Mouse (Mus musculus) forebrain, embryonic 10.5 days (tissue): ENCODE measurements around the gene Mogs. TPM values are rescaled to one million over a fixed set of nuclear protein-coding genes. Genes with fewer than 3 reads are reported as not detected.

Experiments
- DNase-seq: peaks from one replicate; pipeline ENCODE4 v3.0.0-alpha.2; 2017; ENCODE audit warnings: low spot score; ENCODE audit errors: extremely low spot score
- H3K27ac ChIP-seq: fragments of 300-500 bp; sonication (generic); 2 replicates; pipeline ENCODE4 v1.5.1; 2016; ENCODE audit warnings: mild to moderate bottlenecking
- H3K27me3 ChIP-seq: fragments of 300-500 bp; sonication (generic); 2 replicates; pipeline ENCODE4 v1.6.1; 2016; ENCODE audit warnings: mild to moderate bottlenecking; ENCODE audit not compliant: poor library complexity, severe bottlenecking
- H3K36me3 ChIP-seq: fragments of 300-500 bp; sonication (generic); replicated peaks from 2 replicates; pipeline ENCODE4 v1.6.1; 2016; ENCODE audit warnings: mild to moderate bottlenecking, moderate library complexity
- H3K4me1 ChIP-seq: fragments of 300-500 bp; sonication (generic); 2 replicates; pipeline ENCODE4 v1.6.1; 2016
- H3K4me3 ChIP-seq: fragments of 300-500 bp; sonication (generic); 2 replicates; pipeline ENCODE4 v1.5.1; 2016; ENCODE audit warnings: mild to moderate bottlenecking, moderate library complexity
- H3K9me3 ChIP-seq: fragments of 300-500 bp; sonication (generic); 2 replicates; pipeline ENCODE4 v1.6.1; 2016; ENCODE audit warnings: mild to moderate bottlenecking, moderate library complexity
- WGBS: fragments of 180-500 bp; shearing (Covaris S2); methylation state at CpG from one replicate; pipeline ENCODE4 v1.1.7; 2016; 5-methylcytosine and 5-hydroxymethylcytosine counted together
- polyA plus RNA-seq: library from polyadenylated mRNA; unstranded; fragments of >200 nt; fragmentation: Nextera tagmentation; extraction: Ambion mirVana; gene quantifications from 2 replicates; pipeline ENCODE4 v1.2.1, GENCODE M21; 2016

Mogs gene
- polyA plus RNA-seq, 1 experiment from 2014 or later = 32.6 TPM

DNA sequence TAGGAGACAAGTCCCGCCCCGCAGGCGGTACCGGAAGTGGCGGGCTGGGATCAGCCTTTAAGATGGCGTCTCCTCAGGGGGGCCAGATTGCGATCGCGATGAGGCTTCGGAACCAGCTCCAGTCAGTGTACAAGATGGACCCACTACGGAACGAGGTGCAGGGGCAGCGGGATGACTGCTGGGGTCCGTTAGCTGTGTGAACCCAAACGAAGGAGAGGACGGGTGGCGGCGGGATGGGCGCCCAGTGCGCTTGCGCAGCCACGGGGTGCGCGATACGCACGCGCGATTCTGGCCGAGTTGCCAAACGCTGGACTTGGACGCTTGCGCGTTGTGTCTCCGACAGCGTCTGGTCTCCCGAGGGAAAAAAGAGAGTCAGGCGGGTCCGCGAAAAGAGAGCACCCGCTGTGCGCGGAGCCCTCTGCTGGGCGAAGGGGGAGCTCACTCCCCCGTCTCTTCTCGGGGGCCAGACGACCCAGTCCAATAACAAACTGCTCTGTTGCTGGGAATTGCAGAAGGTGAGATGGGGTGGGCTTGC lies 36.9 kb upstream of the Mogs start:
- peaks cover 29% of the 10 kb centered on the region for H3K36me3 ChIP-seq
- under 1% methylated on average over 46 of the region's 46 CpGs for WGBS
- no peaks in the 10 kb centered on the region for H3K9me3 ChIP-seq
- H3K4me1 ChIP-seq = peaks cover 28% of the 10 kb centered on the region
- peak overlapping the region; percentile 96 for H3K27ac ChIP-seq
- H3K27me3 ChIP-seq = peaks cover 69% of the 10 kb centered on the region
- H3K4me3 ChIP-seq = peak overlapping the region; percentile 86
- peak; percentile 98 for DNase-seq

- WGBS = 97% methylated on average over 5 of the region's 5 CpGs
- no peak for DNase-seq
- peaks cover 41% of the 10 kb centered on the region for H3K4me1 ChIP-seq
- H3K27ac ChIP-seq = no peak overlapping the region
- H3K4me3 ChIP-seq = no peak overlapping the region
- no peaks in the 10 kb centered on the region for H3K9me3 ChIP-seq
- H3K27me3 ChIP-seq = peaks cover 69% of the 10 kb centered on the region
- peaks cover 29% of the 10 kb centered on the region for H3K36me3 ChIP-seq
Observed at GRCm38 (mm10) chr6:83080210-83080609, 35.1 kb upstream of the Mogs start.

DNA sequence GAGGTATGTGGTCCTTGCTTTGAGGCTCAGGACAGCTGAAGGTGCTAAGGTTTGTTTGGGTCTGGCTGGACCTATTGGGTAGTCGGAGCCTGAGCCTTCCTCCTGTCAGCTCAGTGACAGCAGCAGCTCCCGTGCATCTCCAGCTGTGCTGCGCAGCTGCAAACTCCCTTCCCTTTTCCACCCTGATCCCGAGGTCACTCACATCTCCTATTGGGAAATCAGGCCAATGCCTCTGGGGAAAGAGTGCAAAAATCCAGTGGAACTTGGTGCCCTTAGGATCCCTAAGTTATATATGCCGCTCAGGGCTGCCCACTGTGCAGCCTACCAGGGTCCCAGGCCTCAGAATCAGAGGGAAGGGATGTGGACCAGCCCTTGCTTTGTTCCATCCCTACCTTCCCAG lies 31.8 kb upstream of the Mogs start:
- peaks cover 57% of the 10 kb centered on the region for H3K4me1 ChIP-seq
- no peak overlapping the region for H3K27ac ChIP-seq
- peaks cover 77% of the 10 kb centered on the region for H3K27me3 ChIP-seq
- peaks cover 29% of the 10 kb centered on the region for H3K36me3 ChIP-seq
- WGBS = 10% methylated on average over 5 of the region's 5 CpGs
- no peaks in the 10 kb centered on the region for H3K9me3 ChIP-seq
- no peak for DNase-seq
- no peak overlapping the region for H3K4me3 ChIP-seq

DNA sequence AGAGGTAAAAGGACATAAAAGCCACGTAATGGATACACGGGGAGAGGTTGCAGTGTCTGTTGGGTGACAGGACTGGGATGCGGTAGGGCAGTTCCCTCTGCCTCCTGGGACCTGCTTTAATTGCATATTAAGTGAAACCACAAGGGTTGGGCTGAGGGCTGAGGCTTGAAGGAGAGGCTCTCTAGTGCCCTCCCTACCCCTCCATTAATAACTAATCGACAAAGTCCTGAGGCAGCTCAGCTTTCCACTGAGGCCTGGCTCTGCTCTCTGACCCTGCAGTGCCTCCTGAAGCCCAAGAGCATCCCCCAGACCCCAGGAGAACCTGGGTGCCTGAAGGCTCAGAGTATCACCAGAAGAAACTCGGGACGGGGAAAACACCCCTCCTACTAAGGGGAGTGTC lies 30.8 kb upstream of the Mogs start:
- H3K36me3 ChIP-seq = peaks cover 29% of the 10 kb centered on the region
- no peaks in the 10 kb centered on the region for H3K9me3 ChIP-seq
- no peak for DNase-seq
- 2% methylated on average over 6 of the region's 6 CpGs for WGBS
- no peak overlapping the region for H3K4me3 ChIP-seq
- H3K27ac ChIP-seq = no peak overlapping the region
- H3K4me1 ChIP-seq = peaks cover 48% of the 10 kb centered on the region
- H3K27me3 ChIP-seq = peaks cover 86% of the 10 kb centered on the region

GRCm38 (mm10) chr6:83086121-83087035 lies 28.9 kb upstream of the Mogs start, which contains the start of gene Lbx2:
TSS of gene Lbx2 (plus strand) at chr6:83086367.
- H3K36me3 ChIP-seq = peaks cover 12% of the 10 kb centered on the region
- H3K27me3 ChIP-seq = peaks cover 96% of the 10 kb centered on the region
- H3K4me1 ChIP-seq = peaks cover 43% of the 10 kb centered on the region
- no peak within 1 kb of the TSS for H3K27ac ChIP-seq
- 3% methylated on average over 42 of the region's 42 CpGs for WGBS
- DNase-seq = no peak
- no peaks in the 10 kb centered on the region for H3K9me3 ChIP-seq
- peak within 1 kb of the TSS; percentile 43 for H3K4me3 ChIP-seq

DNA sequence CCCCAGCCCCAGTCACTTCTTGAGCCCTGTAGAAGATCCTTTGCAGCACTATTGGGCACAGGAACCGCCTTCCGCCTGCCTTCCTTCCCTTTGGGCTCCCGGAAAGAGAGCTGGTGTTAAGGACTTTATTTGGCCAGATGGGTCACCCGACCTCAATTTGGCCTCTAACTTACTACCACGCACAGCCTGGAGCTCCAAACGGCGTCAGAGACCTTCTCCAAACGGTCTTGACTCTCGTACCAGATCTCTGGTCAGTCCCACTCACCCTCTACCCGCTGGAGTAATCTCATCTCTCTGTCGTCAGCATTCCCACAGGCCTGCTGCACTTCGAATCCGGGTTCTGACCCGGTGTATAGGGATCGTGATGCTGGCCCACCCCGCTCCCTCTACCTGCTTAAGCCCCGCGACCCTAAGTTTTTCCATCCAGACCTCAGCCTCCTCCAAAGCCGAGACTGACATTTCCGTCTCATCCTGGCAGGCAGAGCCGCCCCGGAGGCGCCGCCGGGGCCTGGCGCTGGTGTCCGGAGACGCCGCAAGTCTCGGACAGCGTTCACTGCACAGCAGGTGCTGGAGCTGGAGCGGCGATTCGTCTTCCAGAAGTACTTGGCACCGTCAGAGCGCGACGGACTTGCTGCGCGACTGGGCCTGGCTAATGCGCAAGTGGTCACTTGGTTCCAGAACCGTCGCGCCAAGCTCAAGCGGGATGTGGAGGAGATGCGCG lies 27.9 kb upstream of the Mogs start:
- under 1% methylated on average over 47 of the region's 47 CpGs for WGBS
- Histone ChIP-seq H3K27ac (no peak overlapping the region), H3K4me1 (peaks cover 43% of the 10 kb centered on the region), H3K4me3 (peak overlapping the region; percentile 43), H3K36me3 (peaks cover 2% of the 10 kb centered on the region), H3K9me3 (no peaks in the 10 kb centered on the region), H3K27me3 (peaks cover 96% of the 10 kb centered on the region)
- peak; percentile 30 for DNase-seq

GRCm38 (mm10) chr6:83087926-83088260 lies 27.4 kb upstream of the Mogs start:
- peaks cover 96% of the 10 kb centered on the region for H3K27me3 ChIP-seq
- peaks cover 43% of the 10 kb centered on the region for H3K4me1 ChIP-seq
- DNase-seq = no peak
- H3K36me3 ChIP-seq = no peaks in the 10 kb centered on the region
- H3K9me3 ChIP-seq = no peaks in the 10 kb centered on the region
- peak overlapping the region; percentile 43 for H3K4me3 ChIP-seq
- H3K27ac ChIP-seq = no peak overlapping the region
- 3% methylated on average over 9 of the region's 9 CpGs for WGBS

GRCm38 (mm10) chr6:83092416-83093127 lies 22.7 kb upstream of the Mogs start:
- Histone ChIP-seq H3K9me3 (no peaks in the 10 kb centered on the region), H3K4me3 (no peak overlapping the region), H3K27me3 (peaks cover 68% of the 10 kb centered on the region), H3K4me1 (peaks cover 10% of the 10 kb centered on the region), H3K27ac (no peak overlapping the region), H3K36me3 (no peaks in the 10 kb centered on the region)
- no peak for DNase-seq
- 52% methylated on average over 6 of the region's 6 CpGs for WGBS

- DNase-seq = no peak
- no peak overlapping the region for H3K4me3 ChIP-seq
- H3K27me3 ChIP-seq = peaks cover 49% of the 10 kb centered on the region
- WGBS = 48% methylated on average over 6 of the region's 6 CpGs
- peaks cover 3% of the 10 kb centered on the region; the same call in 1 of the 2 replicates for H3K4me1 ChIP-seq
- no peak overlapping the region for H3K27ac ChIP-seq
- no peaks in the 10 kb centered on the region for H3K9me3 ChIP-seq
- no peaks in the 10 kb centered on the region for H3K36me3 ChIP-seq
Observed at GRCm38 (mm10) chr6:83095968-83096367, 19.3 kb upstream of the Mogs start.

- 76% methylated on average over 2 of the region's 2 CpGs for WGBS
- Histone ChIP-seq H3K9me3 (no peaks in the 10 kb centered on the region), H3K4me3 (no peak overlapping the region), H3K27ac (no peak overlapping the region), H3K36me3 (no peaks in the 10 kb centered on the region), H3K27me3 (peaks cover 42% of the 10 kb centered on the region), H3K4me1 (peaks cover 26% of the 10 kb centered on the region)
- no peak for DNase-seq
Observed at GRCm38 (mm10) chr6:83098411-83098810, 16.9 kb upstream of the Mogs start.

DNA sequence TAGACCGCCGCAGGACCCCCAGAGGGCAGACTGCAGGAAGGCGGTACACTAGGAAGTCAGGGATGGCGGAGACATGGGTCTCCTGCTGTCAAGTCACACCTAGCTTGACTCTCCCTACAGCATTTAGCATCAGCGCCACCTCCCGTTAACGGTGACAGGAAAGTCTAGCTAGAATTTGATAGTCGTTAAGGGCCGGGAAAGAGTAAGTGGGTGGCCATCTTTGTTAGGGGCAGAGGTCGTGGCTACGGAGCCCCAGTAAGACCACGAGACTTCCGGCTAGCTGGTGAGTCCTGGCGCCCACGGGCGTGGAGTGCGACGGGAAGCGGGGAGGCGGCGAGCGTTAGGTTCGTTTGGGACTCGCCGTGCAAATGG lies 14.0 kb upstream of the Mogs start, which contains the start of the genes Ccdc142 and Gm42688:
Ccdc142 (plus strand) TSS at position 286 of the 372 bp plus-strand sequence.
Gm42688 (plus strand) TSS at position 302 of the 372 bp plus-strand sequence.
- H3K36me3 ChIP-seq = peaks cover 4% of the 10 kb centered on the region; the same call in 1 of the 2 replicates
- WGBS = under 1% methylated on average over 25 of the region's 25 CpGs
- DNase-seq = no peak

More for the DNA sequence above, 14.0 kb upstream of the Mogs start, which contains the start of the genes Ccdc142 and Gm42688:
- Histone ChIP-seq H3K27ac (peak within 1 kb of the TSS; percentile 89), H3K4me3 (peak within 1 kb of the TSS; percentile 84), H3K27me3 (peaks cover 31% of the 10 kb centered on the region), H3K9me3 (no peaks in the 10 kb centered on the region), H3K4me1 (peaks cover 27% of the 10 kb centered on the region)
